Mouse (Mus musculus): ENCODE data around the gene Tlr7. TPM values are rescaled to one million over a fixed set of nuclear protein-coding genes. Genes with fewer than 3 reads are reported as not detected.
"Not testable (repeated sequence)": the region's sequence is repeated elsewhere in the genome, so short reads cannot be mapped to it uniquely, and the experiment has no call there.

The Tlr7 gene
- polyA plus RNA-seq (2012; rRNA removed) (0.68 and 0.85 TPM in 2 replicates), polyA plus RNA-seq (2014; fragmentation: Nextera tagmentation; extraction: Ambion mirVana) (0.94 and 2.1 TPM in 2 replicates)

DNA sequence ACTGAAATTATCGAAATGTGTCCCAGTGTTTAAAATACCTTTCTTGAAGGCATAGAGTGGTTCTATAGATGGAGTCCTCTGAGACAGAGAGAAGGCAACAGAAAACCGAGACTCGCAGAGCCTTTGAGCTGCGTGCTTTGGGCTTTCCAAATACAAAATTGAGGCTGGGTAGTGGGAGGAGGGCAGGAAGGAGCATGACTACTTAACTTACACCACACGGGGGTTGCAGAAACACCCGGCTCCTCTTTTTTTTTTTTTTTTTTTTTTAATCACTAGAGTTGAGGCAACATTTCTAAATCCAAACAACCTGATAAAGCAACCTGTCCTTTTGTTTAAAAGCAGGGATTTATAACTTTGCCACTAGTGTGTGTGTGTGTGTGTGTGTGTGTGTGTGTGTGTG, at the start of gene Tlr7:
Tlr7 (minus strand) TSS at position 160 of the 400 bp plus-strand sequence.
- H3K4me1 ChIP-seq (ENCODE audit: control insufficient read depth, insufficient read depth, low read length), result no peaks in the 10 kb centered on the region
- no peak for TF ChIP-seq POLR2A (IDR thresholded peaks at IDR 0.05; ENCODE audit: borderline replicate concordance, extremely low read depth, insufficient read depth, insufficient read length)
- 77% methylated on average over 6 of the region's 6 CpGs for WGBS
- H3K27ac ChIP-seq (replicated peaks; ENCODE audit: low read depth, low read length), result no peak within 1 kb of the TSS
- no peaks in the 10 kb centered on the region for H3K9me3 ChIP-seq (ENCODE audit: control insufficient read depth, low read length)
- no peak within 1 kb of the TSS for H3K9ac ChIP-seq (ENCODE audit: low read depth, low read length, severe bottlenecking)
- DNase-seq (ENCODE audit: low spot score) (no peak), ATAC-seq (ENCODE audit: low FRiP score, low read depth) (no peak)
- no peaks in the 10 kb centered on the region for H3K36me3 ChIP-seq (ENCODE audit: control insufficient read depth, insufficient read depth, low read length)
- H3K4me2 ChIP-seq (replicated peaks; ENCODE audit: low read depth, low read length, severe bottlenecking), result no peak within 1 kb of the TSS
- H3K27me3 ChIP-seq (ENCODE audit: control insufficient read depth, insufficient read depth, low read length), result no peaks in the 10 kb centered on the region
- H3K4me3 ChIP-seq (replicated peaks; ENCODE audit: low read length), result no peak within 1 kb of the TSS

GRCm38 (mm10) chrX:167380073-167380472, 49.7 kb upstream of the Tlr7 start:
- DNase-seq (ENCODE audit: low spot score) (no peak), ATAC-seq (ENCODE audit: low FRiP score, low read depth) (no peak)
- H3K4me3 ChIP-seq (replicated peaks; ENCODE audit: low read length), result no peak overlapping the region
- H3K27ac ChIP-seq (replicated peaks; ENCODE audit: low read depth, low read length), result no peak overlapping the region
- no peak overlapping the region for H3K9ac ChIP-seq (ENCODE audit: low read depth, low read length, severe bottlenecking)
- H3K4me2 ChIP-seq (replicated peaks; ENCODE audit: low read depth, low read length, severe bottlenecking), result no peak overlapping the region
- no peak for TF ChIP-seq POLR2A (IDR thresholded peaks at IDR 0.05; ENCODE audit: borderline replicate concordance, extremely low read depth, insufficient read depth, insufficient read length)
- no peaks in the 10 kb centered on the region for H3K27me3 ChIP-seq (ENCODE audit: control insufficient read depth, insufficient read depth, low read length)
- 72% methylated on average over 4 of the region's 4 CpGs for WGBS
- H3K9me3 ChIP-seq (ENCODE audit: control insufficient read depth, low read length), result no peaks in the 10 kb centered on the region
- H3K36me3 ChIP-seq (ENCODE audit: control insufficient read depth, insufficient read depth, low read length), result no peaks in the 10 kb centered on the region
- no peaks in the 10 kb centered on the region for H3K4me1 ChIP-seq (ENCODE audit: control insufficient read depth, insufficient read depth, low read length)

DNA sequence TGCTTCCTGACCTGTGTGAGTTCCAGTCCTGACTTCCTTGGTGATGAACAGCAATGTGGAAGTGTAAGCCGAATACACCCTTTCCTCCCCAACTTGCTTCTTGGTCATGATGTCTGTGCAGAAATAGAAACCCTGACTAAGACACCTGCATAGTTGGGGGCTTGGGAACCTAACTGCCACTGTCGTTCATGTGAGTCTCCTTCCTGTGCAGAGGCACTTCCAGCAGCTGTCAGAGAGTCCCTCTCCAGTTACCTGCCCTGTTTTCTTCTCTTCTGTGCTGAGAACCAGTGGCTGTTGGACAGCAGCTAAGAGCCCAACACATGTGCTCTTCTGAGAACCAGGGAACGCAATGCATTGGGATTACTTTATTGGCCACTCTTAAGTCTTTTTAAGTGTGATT, 30.9 kb upstream of the Tlr7 start:
- 86% methylated on average over 3 of the region's 3 CpGs for WGBS
- H3K36me3 ChIP-seq (ENCODE audit: control insufficient read depth, insufficient read depth, low read length); ATAC-seq (ENCODE audit: low FRiP score, low read depth); H3K9me3 ChIP-seq (ENCODE audit: control insufficient read depth, low read length); DNase-seq (ENCODE audit: low spot score); H3K9ac ChIP-seq (ENCODE audit: low read depth, low read length, severe bottlenecking); H3K27ac ChIP-seq (replicated peaks; ENCODE audit: low read depth, low read length); H3K4me1 ChIP-seq (ENCODE audit: control insufficient read depth, insufficient read depth, low read length); H3K27me3 ChIP-seq (ENCODE audit: control insufficient read depth, insufficient read depth, low read length); H3K4me2 ChIP-seq (replicated peaks; ENCODE audit: low read depth, low read length, severe bottlenecking); H3K4me3 ChIP-seq (replicated peaks; ENCODE audit: low read length): not testable (repeated sequence)

- Histone ChIP-seq H3K4me3 (replicated peaks; ENCODE audit: low read length) (no peak overlapping the region), H3K4me1 (ENCODE audit: control insufficient read depth, insufficient read depth, low read length) (no peaks in the 10 kb centered on the region), H3K4me2 (replicated peaks; ENCODE audit: low read depth, low read length, severe bottlenecking) (no peak overlapping the region), H3K36me3 (ENCODE audit: control insufficient read depth, insufficient read depth, low read length) (0 out of 2 replicates have a peak, but pooled peaks cover 3% of the 10 kb centered on the region), H3K27ac (replicated peaks; ENCODE audit: low read depth, low read length) (no peak overlapping the region), H3K9ac (ENCODE audit: low read depth, low read length, severe bottlenecking) (no peak overlapping the region), H3K9me3 (ENCODE audit: control insufficient read depth, low read length) (no peaks in the 10 kb centered on the region), H3K27me3 (ENCODE audit: control insufficient read depth, insufficient read depth, low read length) (no peaks in the 10 kb centered on the region)
- TF ChIP-seq POLR2A (IDR thresholded peaks at IDR 0.05; ENCODE audit: borderline replicate concordance, extremely low read depth, insufficient read depth, insufficient read length), result no peak
- DNase-seq (ENCODE audit: low spot score) (no peak), ATAC-seq (ENCODE audit: low FRiP score, low read depth) (no peak)
- WGBS, result 84% methylated on average over 7 of the region's 7 CpGs
Observed at GRCm38 (mm10) chrX:167359704-167360103, 29.3 kb upstream of the Tlr7 start.

DNA sequence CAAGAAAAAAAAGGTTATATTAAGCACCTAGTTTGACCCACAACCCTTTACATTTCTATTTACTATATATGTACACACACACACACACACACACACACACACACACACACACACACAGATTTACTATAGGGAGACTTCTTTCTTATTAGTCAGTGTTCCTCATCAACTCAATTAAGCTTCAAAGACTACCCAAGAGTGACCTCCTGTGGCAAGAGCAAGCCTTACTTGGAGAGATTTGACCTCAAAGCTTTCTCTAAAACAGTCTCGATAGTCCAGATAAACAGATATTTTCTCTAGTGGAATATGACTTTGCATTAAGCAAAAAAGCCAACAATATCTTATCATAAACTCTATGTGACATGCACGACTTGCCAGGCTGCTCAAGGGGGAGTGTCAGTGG, 27.1 kb upstream of the Tlr7 start:
- no peak for TF ChIP-seq POLR2A (IDR thresholded peaks at IDR 0.05; ENCODE audit: borderline replicate concordance, extremely low read depth, insufficient read depth, insufficient read length)
- Histone ChIP-seq H3K9me3 (ENCODE audit: control insufficient read depth, low read length) (no peaks in the 10 kb centered on the region), H3K27ac (replicated peaks; ENCODE audit: low read depth, low read length) (no peak overlapping the region), H3K27me3 (ENCODE audit: control insufficient read depth, insufficient read depth, low read length) (no peaks in the 10 kb centered on the region), H3K9ac (ENCODE audit: low read depth, low read length, severe bottlenecking) (no peak overlapping the region), H3K4me1 (ENCODE audit: control insufficient read depth, insufficient read depth, low read length) (no peaks in the 10 kb centered on the region), H3K4me3 (replicated peaks; ENCODE audit: low read length) (no peak overlapping the region), H3K36me3 (ENCODE audit: control insufficient read depth, insufficient read depth, low read length) (0 out of 2 replicates have a peak, but pooled peaks cover 3% of the 10 kb centered on the region), H3K4me2 (replicated peaks; ENCODE audit: low read depth, low read length, severe bottlenecking) (no peak overlapping the region)
- ATAC-seq (ENCODE audit: low FRiP score, low read depth) (no peak), DNase-seq (ENCODE audit: low spot score) (no peak)
- 76% methylated on average over 2 of the region's 2 CpGs for WGBS

DNA sequence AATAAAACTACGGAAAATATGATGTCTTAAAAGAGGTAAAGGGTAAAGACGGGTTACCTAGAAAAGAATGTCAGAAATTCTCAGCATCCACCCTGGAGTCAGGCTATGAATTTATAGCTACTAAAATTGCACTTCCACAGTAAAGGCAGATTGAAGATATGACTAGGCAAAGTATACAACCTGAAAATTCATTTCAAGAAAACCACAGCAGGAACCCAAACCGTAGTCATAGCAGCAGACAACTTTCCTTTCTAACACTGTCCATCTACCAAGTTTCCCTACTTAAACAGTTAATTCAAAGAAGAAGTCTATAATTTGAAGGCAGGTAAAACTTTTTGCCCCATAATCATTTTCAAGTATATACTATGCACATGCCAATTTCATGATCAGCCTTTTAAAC, 25.6 kb upstream of the Tlr7 start:
- H3K4me1 ChIP-seq (ENCODE audit: control insufficient read depth, insufficient read depth, low read length), result no peaks in the 10 kb centered on the region
- H3K9me3 ChIP-seq (ENCODE audit: control insufficient read depth, low read length), result no peaks in the 10 kb centered on the region
- H3K4me2 ChIP-seq (replicated peaks; ENCODE audit: low read depth, low read length, severe bottlenecking), result no peak overlapping the region
- ATAC-seq (ENCODE audit: low FRiP score, low read depth) (no peak), DNase-seq (ENCODE audit: low spot score) (no peak)
- no peaks in the 10 kb centered on the region for H3K27me3 ChIP-seq (ENCODE audit: control insufficient read depth, insufficient read depth, low read length)
- H3K27ac ChIP-seq (replicated peaks; ENCODE audit: low read depth, low read length), result no peak overlapping the region
- TF ChIP-seq POLR2A (IDR thresholded peaks at IDR 0.05; ENCODE audit: borderline replicate concordance, extremely low read depth, insufficient read depth, insufficient read length), result no peak
- no peak overlapping the region for H3K9ac ChIP-seq (ENCODE audit: low read depth, low read length, severe bottlenecking)
- 54% methylated on average over 3 of the region's 3 CpGs for WGBS
- no peak overlapping the region for H3K4me3 ChIP-seq (replicated peaks; ENCODE audit: low read length)
- 0 out of 2 replicates have a peak, but pooled peaks cover 3% of the 10 kb centered on the region for H3K36me3 ChIP-seq (ENCODE audit: control insufficient read depth, insufficient read depth, low read length)
